Mouse (Mus musculus) adrenal gland, postnatal 14 days (tissue): ENCODE results near the gene Lrfn3. TPM values are rescaled to one million over a fixed set of nuclear protein-coding genes. Genes with fewer than 3 reads are reported as not detected.

Experiments used
- DNase-seq: peaks from one replicate; pipeline ENCODE4 v3.0.0; 2021; ENCODE audit warnings: mixed read lengths
- total RNA-seq: library from RNA; stranded (reverse); gene quantifications from 2 replicates; pipeline ENCODE4 v1.2.3, GENCODE M21; 2021

Gene Lrfn3
- total RNA-seq, 1 experiment from 2014 or later = 16.2 TPM

DNA sequence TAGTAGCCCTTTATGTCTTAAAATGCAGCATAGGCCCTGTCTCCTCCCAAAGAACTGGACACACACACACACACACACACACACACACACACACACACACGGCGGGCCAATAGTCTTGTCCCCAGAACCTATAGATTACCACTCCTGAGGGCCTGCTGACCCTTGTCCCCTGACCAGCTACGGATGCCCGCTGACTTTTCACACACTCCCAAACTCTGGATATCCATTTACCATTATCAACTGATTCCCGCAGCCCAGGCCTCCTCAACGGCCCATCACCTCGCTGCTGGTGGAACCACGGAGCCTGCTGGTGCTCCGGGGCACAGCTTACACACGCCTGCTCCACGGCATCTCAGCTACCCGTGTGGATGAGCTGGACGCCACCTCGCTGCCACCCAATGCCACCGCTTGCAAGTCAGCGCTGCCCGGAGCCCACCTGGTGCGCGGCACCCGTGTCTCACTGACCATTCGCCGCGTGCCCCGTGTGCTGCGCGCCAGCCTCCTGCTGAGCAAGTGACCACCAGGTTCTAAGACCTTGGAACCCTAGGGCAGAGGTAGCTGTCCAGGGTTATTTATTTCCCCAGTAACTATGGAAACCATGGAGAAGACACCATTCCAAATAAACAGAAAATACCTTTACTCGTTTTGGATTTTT is 48.8 kb downstream of the Lrfn3 start:
- DNase-seq = no peak

DNA sequence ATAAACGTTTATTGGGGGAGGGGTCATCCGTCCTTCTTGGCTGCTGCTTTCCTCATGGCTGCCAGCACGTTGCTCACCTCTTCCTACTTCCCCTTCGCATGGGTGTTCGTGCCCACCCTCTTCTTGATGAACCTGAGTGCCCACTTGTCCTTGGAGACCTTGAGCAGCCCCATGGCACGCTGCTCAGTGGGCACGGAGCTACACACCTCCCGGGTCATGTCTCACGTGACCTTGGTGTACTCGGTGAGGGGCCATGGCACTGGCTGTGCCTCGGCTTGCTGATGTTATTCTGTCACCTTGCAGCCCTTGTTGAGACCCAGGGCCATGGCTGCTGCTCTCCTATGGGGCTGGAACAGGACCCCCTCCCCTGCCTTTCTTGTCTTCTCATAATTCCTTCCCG is 52.4 kb downstream of the Lrfn3 start:
- no peak for DNase-seq

DNA sequence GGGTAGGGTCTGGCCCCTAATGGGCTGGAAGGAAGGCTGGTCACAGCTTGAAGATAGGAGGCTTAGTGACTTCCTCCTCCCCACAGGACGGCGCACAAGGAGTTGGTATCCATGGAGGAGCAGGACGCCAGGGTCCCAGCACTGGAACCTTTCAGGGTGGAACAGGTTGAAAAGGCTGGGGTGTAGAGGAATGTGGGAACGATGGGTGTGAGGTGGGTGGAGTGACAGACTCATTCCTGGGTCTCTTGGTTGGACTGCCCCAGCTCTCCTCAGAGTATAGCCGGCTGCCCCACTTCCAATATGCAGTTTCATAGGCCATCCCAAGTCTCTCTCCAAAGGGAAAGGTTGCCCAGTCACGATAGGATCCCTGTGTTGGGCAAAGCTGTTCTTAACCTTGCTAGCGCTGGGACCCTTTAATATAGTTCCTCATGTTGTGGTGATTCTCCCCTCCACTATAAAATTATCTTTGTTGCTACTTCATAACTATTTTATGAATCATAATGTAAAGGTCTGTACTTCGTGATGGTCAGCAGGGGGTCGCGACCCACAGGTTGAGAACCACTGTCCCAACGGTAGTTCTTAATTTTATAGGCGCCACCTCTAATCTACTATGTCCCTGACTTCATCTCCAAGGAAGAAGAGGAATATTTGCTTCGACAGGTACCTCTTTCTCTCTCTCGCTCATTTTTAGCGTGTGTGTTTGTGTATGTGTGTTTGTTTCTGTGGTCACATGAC is 53.0 kb downstream of the Lrfn3 start:
- DNase-seq = no peak

DNA sequence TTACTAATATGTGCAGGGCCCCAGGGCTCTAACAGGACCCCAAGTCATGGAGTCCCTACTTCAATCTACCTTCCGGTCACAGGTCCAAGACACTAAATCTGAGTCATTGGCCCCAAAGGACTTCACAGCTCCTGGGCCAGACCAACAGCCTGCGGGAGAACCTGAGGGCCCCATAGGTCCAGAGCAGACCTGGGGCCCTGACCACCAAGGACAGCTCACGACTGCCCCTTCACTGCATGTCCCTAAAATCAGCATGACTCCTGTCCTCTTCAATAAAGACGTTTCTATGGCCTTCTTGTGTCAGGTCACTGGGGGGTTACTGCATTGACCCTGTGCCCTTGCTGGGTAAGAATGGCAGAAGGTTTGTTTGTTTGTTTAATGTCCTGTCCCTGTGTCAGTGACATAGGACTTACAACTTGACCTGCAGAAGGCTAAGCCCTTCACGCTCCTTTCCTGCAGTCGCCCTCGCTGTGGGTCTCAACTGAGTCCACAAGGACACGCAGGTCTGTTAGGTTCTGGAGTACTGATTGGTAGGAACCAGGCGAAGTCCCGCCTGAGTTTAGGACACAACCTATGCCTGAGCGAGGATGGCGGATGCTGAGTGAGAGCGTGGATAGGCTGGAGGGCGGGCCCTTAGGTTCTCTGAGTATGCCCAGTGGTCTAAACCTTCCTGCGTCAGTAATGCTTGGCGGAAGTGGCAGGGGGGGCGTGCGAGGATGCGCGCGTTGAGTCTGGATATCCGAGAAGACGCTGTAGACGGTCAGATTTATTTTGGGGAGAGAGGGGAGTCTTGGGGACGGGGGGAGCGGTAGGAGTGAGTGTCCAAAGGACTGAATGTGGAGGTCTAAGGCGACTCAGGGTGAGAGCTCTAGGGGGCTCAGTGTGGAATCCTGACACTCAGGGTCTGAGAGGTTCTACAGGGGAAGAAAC is 54.2 kb downstream of the Lrfn3 start, which contains the start of gene Alkbh6:
Alkbh6 (plus strand) TSS at position 642 of the 930 bp plus-strand sequence.
- peak; percentile 96 for DNase-seq

DNA sequence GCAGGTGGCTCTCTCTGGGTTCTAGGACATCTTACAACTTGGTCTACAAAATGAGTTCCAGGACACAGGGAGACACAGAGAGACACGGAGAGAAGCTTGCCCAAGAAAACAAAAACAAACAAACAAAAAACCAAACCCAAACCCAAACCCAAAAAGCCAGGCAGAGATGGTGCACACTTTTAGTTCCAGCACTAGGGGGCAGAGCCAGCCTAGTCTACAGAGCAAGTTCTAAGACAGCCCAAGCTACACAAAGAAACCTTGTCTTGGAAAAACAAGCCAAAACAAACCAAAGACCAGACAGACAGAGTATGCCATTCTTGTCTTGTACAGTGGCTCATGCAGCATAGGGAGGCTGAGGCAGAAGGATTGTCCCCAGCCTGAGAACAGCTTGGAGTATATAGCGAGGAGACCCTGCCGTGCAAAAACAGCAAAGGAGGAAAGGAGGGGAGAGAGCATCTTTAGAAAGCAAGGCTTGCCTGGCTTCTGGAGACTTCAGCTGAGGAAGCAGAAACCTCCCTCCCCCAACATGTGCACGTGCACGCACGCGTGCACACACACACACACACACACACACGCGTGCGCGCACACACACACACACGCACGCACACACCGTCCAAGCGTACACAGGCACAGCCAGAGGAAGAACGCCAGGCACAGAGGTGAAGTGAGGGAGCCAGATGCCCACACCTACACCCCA is 56.3 kb downstream of the Lrfn3 start:
- no peak for DNase-seq

Other genes with a start within 250 kb of the Lrfn3 start
- 3.9 and 5.7 TPM in 2 replicates for gene Zfp382, start 240.8 kb downstream of the Lrfn3 start, total RNA-seq
- gene Zfp146, start 193.0 kb downstream of the Lrfn3 start, total RNA-seq = 57.8 and 63.1 TPM in 2 replicates
- gene Cox7a1, start 178.6 kb downstream of the Lrfn3 start, total RNA-seq = 1,359 and 1,375 TPM in 2 replicates
- gene Capns1, start 164.0 kb downstream of the Lrfn3 start, total RNA-seq = 526 and 534 TPM in 2 replicates
- 95.5 and 99.4 TPM in 2 replicates for gene Polr2i, start 130.8 kb downstream of the Lrfn3 start, total RNA-seq
- gene Tbcb, start 130.5 kb downstream of the Lrfn3 start, total RNA-seq = 67.7 and 75.4 TPM in 2 replicates
- not detected in 2 replicates for gene Ovol3, start 127.0 kb downstream of the Lrfn3 start, total RNA-seq
- 0.33 and 0.38 TPM in 2 replicates for gene Thap8, start 82.7 kb downstream of the Lrfn3 start, total RNA-seq
- 12.3 and 15.0 TPM in 2 replicates for gene Wdr62, start 82.4 kb downstream of the Lrfn3 start, total RNA-seq
- 26.9 and 44.7 TPM in 2 replicates for gene Clip3, start 71.0 kb downstream of the Lrfn3 start, total RNA-seq
- gene Alkbh6, start 54.1 kb downstream of the Lrfn3 start, total RNA-seq = 51.4 and 56.3 TPM in 2 replicates
- gene Syne4, start 48.0 kb downstream of the Lrfn3 start, total RNA-seq = 23.5 and 30.2 TPM in 2 replicates
- gene E130208F15Rik, start 41.0 kb downstream of the Lrfn3 start, total RNA-seq = 2.2 and 3.6 TPM in 2 replicates
- gene Sdhaf1, start 38.9 kb downstream of the Lrfn3 start, total RNA-seq = 15.0 and 19.6 TPM in 2 replicates
- 19.9 and 30.9 TPM in 2 replicates for gene Tyrobp, start 51.0 kb upstream of the Lrfn3 start, total RNA-seq
- 7.1 TPM in 1 of 2 replicates, not detected in the other for gene Hcst, start 57.1 kb upstream of the Lrfn3 start, total RNA-seq
- 2.8 and 3.9 TPM in 2 replicates for gene Nfkbid, start 59.0 kb upstream of the Lrfn3 start, total RNA-seq
- 21.3 and 28.3 TPM in 2 replicates for gene Aplp1, start 82.8 kb upstream of the Lrfn3 start, total RNA-seq
- gene Kirrel2, start 94.9 kb upstream of the Lrfn3 start, total RNA-seq = not detected in 2 replicates
- 0.11 TPM in 1 of 2 replicates, not detected in the other for gene Nphs1, start 95.5 kb upstream of the Lrfn3 start, total RNA-seq
- 2.6 and 33.4 TPM in 2 replicates for gene Prodh2, start 130.8 kb upstream of the Lrfn3 start, total RNA-seq
- 8.3 and 8.9 TPM in 2 replicates for gene Arhgap33, start 172.3 kb upstream of the Lrfn3 start, total RNA-seq
- gene Hspb6, start 189.4 kb upstream of the Lrfn3 start, total RNA-seq = 24.2 and 29.4 TPM in 2 replicates
- 7.6 and 9.2 TPM in 2 replicates for gene Proser3, start 189.5 kb upstream of the Lrfn3 start, total RNA-seq
- gene Lin37, start 197.1 kb upstream of the Lrfn3 start, total RNA-seq = 41.6 and 46.3 TPM in 2 replicates
- 60.3 and 66.8 TPM in 2 replicates for gene U2af1l4, start 200.5 kb upstream of the Lrfn3 start, total RNA-seq
- 3.8 and 4.6 TPM in 2 replicates for gene Gm49396, start 200.6 kb upstream of the Lrfn3 start, total RNA-seq
- gene Psenen, start 200.9 kb upstream of the Lrfn3 start, total RNA-seq = 117 and 125 TPM in 2 replicates
- gene Igflr1, start 202.7 kb upstream of the Lrfn3 start, total RNA-seq = 5.1 and 7.8 TPM in 2 replicates
- 45.7 and 54.0 TPM in 2 replicates for gene Kmt2b, start 226.0 kb upstream of the Lrfn3 start, total RNA-seq
- 0.85 and 1.1 TPM in 2 replicates for gene Zbtb32, start 236.1 kb upstream of the Lrfn3 start, total RNA-seq